13 mouse cellular contexts compared by ENCODE assay signal in genomic region chr14:22745263-22745881, GRCm38 (mm10).
DNase-seq lines count a peak whose midpoint lies in the region; ATAC-seq and TF ChIP-seq lines count a peak whose summit lies in the region.
"Had no signal": no experiment of that assay in that cellular context is flagged by ENCODE, and none has a peak within 500 bp of the region (broad histone marks: within the 10 kb centered on the region; RNA-seq: fewer than 3 reads in every experiment).

No protein-coding gene starts in this region.

- H3K9ac ChIP-seq in hindbrain, embryonic 11.5 days (ENCODE audit: low read depth, low read length), result no peak overlapping the region
- H3K9ac ChIP-seq in hindbrain, embryonic 16.5 days (ENCODE audit: low read depth, low read length), result no peak overlapping the region
- H3K9ac ChIP-seq in forebrain, embryonic 16.5 days (replicated peaks; ENCODE audit: low read depth, low read length), result no peak overlapping the region
- no peak overlapping the region for H3K9ac ChIP-seq in midbrain, embryonic 16.5 days (ENCODE audit: low read depth, low read length)
- H3K9ac ChIP-seq: heart, embryonic 13.5 days had no signal

- ATAC-seq in hindbrain, embryonic 11.5 days (ENCODE audit: low FRiP score), result no peak
- no peak for ATAC-seq in hindbrain, embryonic 16.5 days
- peak; percentile 88 for ATAC-seq in forebrain, embryonic 16.5 days
- peak; percentile 67; the same call in 1 of the 2 replicates for ATAC-seq in midbrain, embryonic 16.5 days
- ATAC-seq: inflammation-experienced regulatory T-cells, adult 6 months had no signal

- H3K36me3 ChIP-seq in hindbrain, embryonic 11.5 days (ENCODE audit: control insufficient read depth, insufficient read depth, low read length), result no peaks in the 10 kb centered on the region
- H3K36me3 ChIP-seq in hindbrain, embryonic 16.5 days (ENCODE audit: control insufficient read depth, insufficient read depth, low read length), result no peaks in the 10 kb centered on the region
- H3K36me3 ChIP-seq in forebrain, embryonic 16.5 days (ENCODE audit: control insufficient read depth, insufficient read depth), result no peaks in the 10 kb centered on the region
- H3K36me3 ChIP-seq in midbrain, embryonic 16.5 days (ENCODE audit: control insufficient read depth, insufficient read depth, low read length), result no peaks in the 10 kb centered on the region
- H3K36me3 ChIP-seq: heart, embryonic 13.5 days had no signal

- H3K9me3 ChIP-seq in hindbrain, embryonic 11.5 days (ENCODE audit: control insufficient read depth, low read length), result no peaks in the 10 kb centered on the region
- H3K9me3 ChIP-seq in hindbrain, embryonic 16.5 days (ENCODE audit: control insufficient read depth, low read length), result no peaks in the 10 kb centered on the region
- no peaks in the 10 kb centered on the region for H3K9me3 ChIP-seq in forebrain, embryonic 16.5 days (ENCODE audit: control insufficient read depth, low read length)
- H3K9me3 ChIP-seq in midbrain, embryonic 16.5 days (replicated peaks; ENCODE audit: control insufficient read depth, low read length, poor library complexity, severe bottlenecking), result no peaks in the 10 kb centered on the region
- H3K9me3 ChIP-seq: heart, embryonic 13.5 days; megakaryocyte, embryonic 14.5 days had no signal

- H3K4me3 ChIP-seq in hindbrain, embryonic 11.5 days (ENCODE audit: low read depth, low read length), result no peak overlapping the region
- H3K4me3 ChIP-seq in hindbrain, embryonic 16.5 days (ENCODE audit: low read length), result no peak overlapping the region
- no peak overlapping the region for H3K4me3 ChIP-seq in forebrain, embryonic 16.5 days (replicated peaks; ENCODE audit: low read length)
- H3K4me3 ChIP-seq in midbrain, embryonic 16.5 days (ENCODE audit: low read depth, low read length), result no peak overlapping the region
- H3K4me3 ChIP-seq in gastrocnemius, adult 2 months, result no peak overlapping the region
- H3K4me3 ChIP-seq: heart, embryonic 13.5 days; megakaryocyte, embryonic 14.5 days had no signal

- no peaks in the 10 kb centered on the region for H3K27me3 ChIP-seq in hindbrain, embryonic 11.5 days (ENCODE audit: control insufficient read depth, insufficient read depth, low read length)
- H3K27me3 ChIP-seq in hindbrain, embryonic 16.5 days (replicated peaks; ENCODE audit: control insufficient read depth, insufficient read depth, low read length), result peaks cover 4% of the 10 kb centered on the region; the same call in 1 of the 2 replicates
- H3K27me3 ChIP-seq in forebrain, embryonic 16.5 days (replicated peaks; ENCODE audit: control insufficient read depth, insufficient read depth, low read length), result peaks cover 28% of the 10 kb centered on the region
- H3K27me3 ChIP-seq in midbrain, embryonic 16.5 days (ENCODE audit: control insufficient read depth, insufficient read depth, low read depth, low read length), result peaks cover 3% of the 10 kb centered on the region
- H3K27me3 ChIP-seq: heart, embryonic 13.5 days; megakaryocyte, embryonic 14.5 days had no signal

- intact Hi-C loops in gastrocnemius, adult 2 months (cut with DNase I), result no loop called here

- H3K27ac ChIP-seq in hindbrain, embryonic 11.5 days (ENCODE audit: low read depth, low read length), result peak overlapping the region; percentile 65
- H3K27ac ChIP-seq in hindbrain, embryonic 16.5 days (ENCODE audit: low read depth, low read length), result no peak overlapping the region
- H3K27ac ChIP-seq in forebrain, embryonic 16.5 days (ENCODE audit: low read length), result no peak overlapping the region
- no peak overlapping the region for H3K27ac ChIP-seq in midbrain, embryonic 16.5 days (ENCODE audit: low read length)
- no peak overlapping the region for H3K27ac ChIP-seq in gastrocnemius, adult 2 months

- 48% methylated on average over 1 of the region's 1 CpGs for WGBS in hindbrain, embryonic 11.5 days
- WGBS in hindbrain, embryonic 16.5 days, result 31% methylated on average over 1 of the region's 1 CpGs
- WGBS in forebrain, embryonic 16.5 days, result 8% methylated on average over 1 of the region's 1 CpGs
- WGBS in midbrain, embryonic 16.5 days, result 29% methylated on average over 1 of the region's 1 CpGs

- DNase-seq in hindbrain, embryonic 11.5 days (ENCODE audit: low spot score), result peak; percentile 12
- peak; percentile 23 for DNase-seq in retina, postnatal 1 day
- no peak for DNase-seq in retina, embryonic 14.5 days (ENCODE audit: low spot score)
- DNase-seq in cerebellum, postnatal 14 days, result no peak
- DNase-seq in gastrocnemius, adult 2 months, result no peak
- DNase-seq: cerebellum, adult 11 months; thymus, postnatal 14 days had no signal

- H3K4me2 ChIP-seq in hindbrain, embryonic 11.5 days (replicated peaks; ENCODE audit: low read depth, low read length), result no peak overlapping the region
- H3K4me2 ChIP-seq in hindbrain, embryonic 16.5 days (ENCODE audit: low read length), result no peak overlapping the region
- no peak overlapping the region for H3K4me2 ChIP-seq in forebrain, embryonic 16.5 days (ENCODE audit: low read length)
- no peak overlapping the region for H3K4me2 ChIP-seq in midbrain, embryonic 16.5 days (ENCODE audit: low read length)
- H3K4me2 ChIP-seq: heart, embryonic 13.5 days had no signal

- no peak for TF ChIP-seq CTCF in gastrocnemius, adult 2 months (IDR thresholded peaks at IDR 0.05)

- peaks cover 5% of the 10 kb centered on the region; the same call in 1 of the 2 replicates for H3K4me1 ChIP-seq in hindbrain, embryonic 11.5 days (replicated peaks; ENCODE audit: control insufficient read depth, insufficient read depth, low read length)
- H3K4me1 ChIP-seq in hindbrain, embryonic 16.5 days (ENCODE audit: control insufficient read depth, insufficient read depth, low read depth, low read length), result peaks cover 12% of the 10 kb centered on the region
- peaks cover 17% of the 10 kb centered on the region for H3K4me1 ChIP-seq in forebrain, embryonic 16.5 days (replicated peaks; ENCODE audit: control insufficient read depth, insufficient read depth, low read length)
- H3K4me1 ChIP-seq in midbrain, embryonic 16.5 days (ENCODE audit: control insufficient read depth, insufficient read depth, low read length), result peaks cover 9% of the 10 kb centered on the region

Comparison
In these comparisons a context has a peak if more than half of its experiments do, and no peak if none do; other contexts are left out.
1. DNase-seq: peak in hindbrain, embryonic 11.5 days (single experiment) and retina, postnatal 1 day (single experiment); none in retina, embryonic 14.5 days (single experiment), cerebellum, postnatal 14 days (0 of 2) and gastrocnemius, adult 2 months (single experiment).
2. ATAC-seq: peak in forebrain, embryonic 16.5 days (single experiment) and midbrain, embryonic 16.5 days (single experiment); none in hindbrain, embryonic 11.5 days (single experiment) and hindbrain, embryonic 16.5 days (single experiment).